Mouse (Mus musculus): Measurements from ENCODE around the gene Mpeg1.

- no peak for TF ChIP-seq CTCF (IDR thresholded peaks at IDR 0.05; ENCODE audit: control insufficient read depth, insufficient read depth, insufficient read length)
- TF ChIP-seq CEBPB (IDR thresholded peaks at IDR 0.05; ENCODE audit: low read depth), result no peak
- no peak for TF ChIP-seq MAX (IDR thresholded peaks at IDR 0.05)
- no peak for TF ChIP-seq MYOD1 (IDR thresholded peaks at IDR 0.05; ENCODE audit: control insufficient read depth, insufficient read length, low read depth)
- TF ChIP-seq USF1 (IDR thresholded peaks at IDR 0.05; ENCODE audit: low read depth), result no peak
Measured at GRCm38 (mm10) chr19:12494187-12494458, 33.5 kb downstream of the Mpeg1 start.
